In the genomic region with DNA sequence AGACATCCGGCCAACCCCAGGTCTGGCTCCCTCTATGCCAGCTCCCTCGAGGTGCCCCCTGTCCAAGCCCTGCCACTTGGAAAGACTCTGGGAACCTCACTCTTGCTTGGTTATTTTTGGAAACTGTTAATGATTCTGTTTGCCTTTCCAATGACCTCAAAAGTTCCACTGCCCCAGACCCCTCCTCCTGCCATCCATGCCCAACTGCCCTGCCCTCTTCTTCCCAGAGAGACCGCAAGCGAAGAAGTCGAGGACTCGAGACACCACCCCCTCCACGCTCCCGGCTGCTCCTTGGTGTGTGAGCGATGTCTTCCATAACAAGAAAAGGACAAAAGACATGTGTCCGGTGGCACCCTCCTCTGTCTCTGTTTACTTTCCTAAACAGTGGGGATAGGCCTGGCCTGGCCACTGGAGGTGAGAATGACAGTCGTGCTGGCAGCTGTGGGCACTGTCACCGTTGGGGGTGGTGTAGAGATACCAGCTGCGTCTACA, we compare ENCODE assay signal across 14 mouse cellular contexts. TPM values are rescaled to one million over a fixed set of nuclear protein-coding genes. Genes with fewer than 3 reads are reported as not detected.
A peak's percentile ranks its signal among the peaks of the same experiment; 100 is the strongest.
DNase-seq lines count a peak whose midpoint lies in the region; ATAC-seq and TF ChIP-seq lines count a peak whose summit lies in the region.
"Had no signal": no experiment of that assay in that cellular context is flagged by ENCODE, and none has a peak within 500 bp of the region (broad histone marks: within the 10 kb centered on the region; RNA-seq: fewer than 3 reads in every experiment).

No protein-coding gene starts in this region.

- peak; percentile 44 for DNase-seq in lung, embryonic 14.5 days
- no peak for DNase-seq in lung, adult 2 months
- peak; percentile 25 to 36 for DNase-seq in kidney, postnatal 36 days
- DNase-seq in lung, postnatal 36 days: peak; percentile 5
- DNase-seq in layer of hippocampus, adult 11-12 months (ENCODE audit: low spot score): no peak
- DNase-seq: cerebellum, adult 8-10 months had no signal

- H3K4me3 ChIP-seq in lung, embryonic 14.5 days (ENCODE audit: low read depth, low read length): no peak overlapping the region
- no peak overlapping the region for H3K4me3 ChIP-seq in lung, adult 2 months (replicated peaks; ENCODE audit: extremely low read depth, low read depth, low read length)
- H3K4me3 ChIP-seq in heart, embryonic 15.5 days: no peak overlapping the region
- H3K4me3 ChIP-seq: midbrain, embryonic 12.5 days had no signal

- H3K9me3 ChIP-seq in lung, embryonic 14.5 days (ENCODE audit: low read depth, low read length): no peaks in the 10 kb centered on the region
- no peaks in the 10 kb centered on the region for H3K9me3 ChIP-seq in heart, embryonic 15.5 days (replicated peaks)
- H3K9me3 ChIP-seq: midbrain, embryonic 12.5 days had no signal

- H3K27ac ChIP-seq in lung, embryonic 14.5 days (ENCODE audit: low read depth): 0 out of 2 replicates have a peak overlapping the region, but pooled peaks have one; percentile 18
- H3K27ac ChIP-seq in heart, embryonic 15.5 days: peak overlapping the region; percentile 46
- H3K27ac ChIP-seq: midbrain, embryonic 12.5 days had no signal

- no peak overlapping the region for H3K9ac ChIP-seq in lung, embryonic 14.5 days
- H3K9ac ChIP-seq in heart, embryonic 15.5 days: no peak overlapping the region
- H3K9ac ChIP-seq: midbrain, embryonic 12.5 days had no signal

- WGBS in lung, embryonic 14.5 days: 46% methylated on average over 13 of the region's 13 CpGs
- WGBS in lung, adult 2 months: 61% methylated on average over 13 of the region's 13 CpGs
- WGBS in heart, embryonic 15.5 days: 57% methylated on average over 13 of the region's 13 CpGs

- H3K4me1 ChIP-seq in lung, embryonic 14.5 days (ENCODE audit: insufficient read depth): no peaks in the 10 kb centered on the region
- no peaks in the 10 kb centered on the region for H3K4me1 ChIP-seq in lung, adult 2 months (ENCODE audit: control insufficient read depth, insufficient read depth, low read length)
- peaks cover 27% of the 10 kb centered on the region for H3K4me1 ChIP-seq in heart, embryonic 15.5 days (replicated peaks)

- no peak overlapping the region for H3K4me2 ChIP-seq in lung, embryonic 14.5 days
- H3K4me2 ChIP-seq in heart, embryonic 15.5 days: peak overlapping the region; percentile 30; the same call in 1 of the 2 replicates
- H3K4me2 ChIP-seq: midbrain, embryonic 12.5 days had no signal

- no peak; the same call in 1 of the 2 replicates for ATAC-seq in lung, embryonic 14.5 days (ENCODE audit: insufficient read depth)
- ATAC-seq in heart, embryonic 15.5 days (replicated peaks; ENCODE audit: insufficient number of reproducible peaks, insufficient read depth, low FRiP score, low read depth): peak; percentile 52; the same call in 1 of the 2 replicates
- ATAC-seq in CD4-positive, CD25-positive, alpha-beta regulatory T cell, adult 4 months: no peak
- ATAC-seq: intestine, embryonic 16.5 days; Patski had no signal

- TF ChIP-seq CTCF in lung, embryonic 14.5 days (IDR thresholded peaks at IDR 0.05; ENCODE audit: low read depth): no peak
- no peak for TF ChIP-seq CTCF in lung, adult 2 months (IDR thresholded peaks at IDR 0.05; ENCODE audit: insufficient read depth, low read length)

- TF ChIP-seq POLR2A in lung, adult 2 months (IDR thresholded peaks at IDR 0.05; ENCODE audit: borderline replicate concordance, extremely low read depth, low read depth, low read length): no peak

- H3K27me3 ChIP-seq in lung, embryonic 14.5 days (ENCODE audit: insufficient read depth, low read length): no peaks in the 10 kb centered on the region
- no peaks in the 10 kb centered on the region; the same call in 1 of the 2 replicates for H3K27me3 ChIP-seq in heart, embryonic 15.5 days
- H3K27me3 ChIP-seq: CH12.LX had no signal

- no peaks in the 10 kb centered on the region for H3K36me3 ChIP-seq in lung, embryonic 14.5 days (ENCODE audit: insufficient read depth)
- no peaks in the 10 kb centered on the region for H3K36me3 ChIP-seq in heart, embryonic 15.5 days
- H3K36me3 ChIP-seq: midbrain, embryonic 12.5 days had no signal

RNA-seq across cellular contexts. Expression of a gene that starts 33.3 kb away (rescaled TPM):
- not detected in 2 replicates for polyA plus RNA-seq in lung, embryonic 14.5 days (2014; fragmentation: Nextera tagmentation; extraction: Ambion mirVana)
- not detected in 2 replicates for polyA plus RNA-seq in lung, adult 2 months (2012; rRNA removed)
- polyA plus RNA-seq in heart, embryonic 15.5 days (2015; fragmentation: Nextera tagmentation; extraction: Ambion mirVana): not detected in 2 replicates
- polyA plus RNA-seq in CD4-positive, CD25-positive, alpha-beta regulatory T cell, adult 4 months (2017; shearing (Covaris generic)): not detected
- polyA plus RNA-seq: intestine, embryonic 16.5 days; liver, embryonic 16.5 days; midbrain, embryonic 12.5 days; Patski; stomach, embryonic 16.5 days had no signal

Comparison
In these comparisons a context has a peak if more than half of its experiments do, and no peak if none do; other contexts are left out.
1. DNase-seq: peak in lung, embryonic 14.5 days (single experiment), kidney, postnatal 36 days (2 of 2) and lung, postnatal 36 days (single experiment); none in lung, adult 2 months (single experiment) and layer of hippocampus, adult 11-12 months (single experiment).